Mouse (Mus musculus) frontal cortex, postnatal 10 days (tissue): ENCODE measurements around the gene Ddx24.

Experiments
- DNase-seq, 2 experiments: peaks; one replicate each; pipeline ENCODE4 v3.0.0; 2022; ENCODE audit warnings: low spot score in 2 of 2, mixed read lengths in 1 of 2

The Ddx24 gene

DNA sequence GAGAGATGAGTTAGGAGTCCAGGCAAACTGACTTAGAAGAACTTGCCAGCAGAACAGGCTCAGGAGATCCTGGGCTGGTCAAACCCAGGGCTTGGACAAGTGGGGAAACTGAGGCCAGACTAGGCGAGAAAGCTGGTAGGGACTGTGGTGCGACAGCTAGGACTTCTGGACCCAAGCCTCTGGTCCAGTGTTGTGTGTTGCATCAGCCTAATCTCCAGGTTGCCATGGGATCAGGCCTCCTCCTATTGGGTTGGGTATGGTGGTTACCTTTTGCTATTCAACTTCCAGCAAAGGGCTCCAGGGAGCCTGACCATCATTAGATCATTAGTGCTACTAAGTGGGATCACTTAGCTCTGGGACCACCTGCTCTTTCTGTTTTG is 36.3 kb downstream of the Ddx24 start:
- DNase-seq, result no peak

- peak; percentile 94 to 98 for DNase-seq
Measured at GRCm38 (mm10) chr12:103388505-103389347, 36.9 kb downstream of the Ddx24 start, which contains the start of gene Otub2. Gene Otub2 (plus strand): TSS chr12:103388682.

DNA sequence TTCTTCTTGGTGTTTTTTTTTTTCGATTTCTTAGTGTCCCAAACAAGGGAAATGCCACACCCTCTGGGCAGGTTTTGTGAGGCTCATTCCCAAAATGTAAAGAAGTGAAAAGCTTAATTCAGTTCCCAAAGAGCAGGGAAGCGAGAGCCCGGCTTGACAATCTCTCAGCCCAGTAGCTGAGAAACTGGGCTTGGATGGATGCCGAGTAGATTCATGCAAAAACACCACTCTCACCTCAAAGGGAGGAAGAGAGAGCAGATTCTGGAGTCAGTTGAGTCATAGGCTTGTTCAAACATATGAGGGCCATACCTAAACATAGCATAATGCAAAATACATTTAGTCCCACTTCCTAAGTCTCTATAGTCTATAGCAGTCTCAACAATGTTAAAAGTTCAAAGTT is 45.4 kb downstream of the Ddx24 start:
- no peak for DNase-seq

DNA sequence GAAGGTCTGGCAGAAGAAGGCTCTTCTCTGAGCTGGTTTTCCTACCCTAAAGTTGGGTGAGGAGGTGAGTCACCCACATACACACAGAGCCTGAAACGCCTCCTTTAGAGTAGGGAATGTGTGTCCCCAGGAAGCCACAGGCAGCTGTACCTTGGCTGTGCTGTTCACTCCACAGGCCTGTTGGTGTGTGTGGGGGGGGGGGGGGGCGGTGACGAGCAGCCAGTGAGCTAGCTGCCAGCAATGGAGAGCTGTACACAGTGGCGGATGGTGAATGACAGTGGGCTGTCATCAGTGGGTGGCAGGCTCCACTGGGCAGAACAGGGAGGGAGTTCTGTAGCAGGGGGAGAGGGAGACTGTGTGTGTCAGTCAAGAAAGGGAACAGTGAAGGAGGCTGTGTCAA is 48.9 kb downstream of the Ddx24 start:
- DNase-seq, result no peak

GRCm38 (mm10) chr12:103376124-103376523 is 49.5 kb downstream of the Ddx24 start:
- peak in 1 of 2 experiments; percentile 44 for DNase-seq

DNA sequence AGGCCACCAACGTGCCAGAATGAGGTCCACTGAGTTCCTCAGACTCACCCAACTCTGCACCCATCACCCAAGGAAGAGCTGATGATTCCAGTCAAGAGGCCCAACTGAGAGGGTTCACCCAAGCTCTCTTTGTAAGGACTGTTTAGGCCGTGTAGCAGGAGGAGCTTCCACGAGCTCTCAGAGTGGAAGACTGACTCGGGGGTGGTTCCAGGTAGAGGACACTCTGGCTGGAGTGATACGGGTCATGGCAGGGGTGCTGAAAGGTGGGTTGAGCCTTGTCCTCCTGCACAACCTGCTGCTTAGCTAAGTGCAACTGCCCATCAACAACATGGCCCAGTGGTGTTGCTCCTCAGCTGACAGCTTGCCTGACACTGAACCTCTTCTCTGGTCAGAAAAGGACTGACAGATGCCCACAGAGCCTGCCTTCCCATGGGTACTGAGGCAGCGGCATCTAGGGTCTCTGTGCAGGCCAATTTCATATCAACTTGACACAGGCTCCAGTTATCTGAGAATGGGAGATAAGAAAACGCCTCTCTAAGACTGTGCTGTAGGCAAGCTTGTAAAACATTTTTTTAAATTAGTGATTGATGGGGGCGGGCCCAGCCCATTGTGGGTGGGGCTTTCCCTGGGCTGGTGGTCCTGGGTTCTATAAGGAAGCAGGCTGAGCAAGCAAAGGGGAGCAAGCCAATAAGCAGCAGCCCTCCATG is 51.9 kb downstream of the Ddx24 start:
- DNase-seq, result no peak

DNA sequence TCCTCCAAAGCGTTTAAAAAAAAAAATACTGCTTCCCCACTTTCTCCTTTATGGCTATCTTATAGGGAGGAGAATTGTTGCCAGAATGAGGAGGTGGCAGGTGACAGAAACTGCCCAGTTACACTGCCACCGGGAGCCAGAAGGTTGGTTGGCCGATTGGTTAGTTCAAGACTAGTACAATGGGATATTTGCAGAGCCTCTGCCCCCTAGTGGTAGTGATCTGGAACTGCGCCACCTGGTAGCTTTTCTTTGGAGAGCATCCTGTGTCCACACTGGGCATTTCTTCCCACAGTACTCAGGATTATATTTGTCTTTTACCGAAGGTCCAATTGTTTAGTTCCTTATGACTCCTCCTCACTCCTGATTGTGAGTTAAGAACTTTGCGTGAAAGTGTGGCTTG is 53.9 kb downstream of the Ddx24 start:
- no peak for DNase-seq

- DNase-seq, result no peak
Measured at GRCm38 (mm10) chr12:103370861-103371260, 54.8 kb downstream of the Ddx24 start.

GRCm38 (mm10) chr12:103368777-103369176 is 56.9 kb downstream of the Ddx24 start:
- no peak for DNase-seq

GRCm38 (mm10) chr12:103368326-103368669 is 57.3 kb downstream of the Ddx24 start:
- DNase-seq, result no peak

DNA sequence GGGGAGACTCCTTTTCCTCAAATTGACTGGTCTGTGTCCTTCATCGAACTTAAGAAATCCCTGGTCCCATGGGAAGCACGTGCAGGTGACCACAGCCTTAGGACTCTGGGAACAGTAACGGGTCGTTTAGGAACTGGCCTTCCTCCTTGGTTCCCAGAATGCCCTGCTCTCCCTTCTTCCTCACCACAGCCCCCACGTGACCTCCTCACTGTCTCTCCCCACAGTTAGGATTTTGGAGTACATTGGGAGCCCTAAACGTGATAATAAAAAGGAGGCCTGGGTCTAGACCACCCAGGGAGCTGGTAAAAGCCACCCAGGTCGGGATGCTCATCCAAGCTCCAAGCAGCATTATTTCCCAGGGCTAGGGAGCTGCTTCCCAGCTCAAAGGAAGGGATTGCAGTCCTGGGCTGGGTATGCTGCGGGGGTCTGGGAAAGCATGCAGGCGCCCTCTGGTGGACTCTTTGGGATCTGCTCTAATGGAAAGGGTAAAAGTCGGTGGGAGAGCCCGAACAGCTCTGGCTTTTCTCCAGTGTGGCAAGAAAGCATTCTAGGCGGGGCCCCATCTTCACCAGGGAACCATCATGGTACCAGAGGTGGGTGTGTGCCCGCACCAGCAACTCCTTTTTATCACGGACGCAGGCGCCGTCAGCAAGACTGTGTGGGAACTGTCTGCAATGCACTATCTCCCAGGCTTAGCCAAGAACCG is 57.9 kb downstream of the Ddx24 start:
- DNase-seq, result peak in 1 of 2 experiments; percentile 76

DNA sequence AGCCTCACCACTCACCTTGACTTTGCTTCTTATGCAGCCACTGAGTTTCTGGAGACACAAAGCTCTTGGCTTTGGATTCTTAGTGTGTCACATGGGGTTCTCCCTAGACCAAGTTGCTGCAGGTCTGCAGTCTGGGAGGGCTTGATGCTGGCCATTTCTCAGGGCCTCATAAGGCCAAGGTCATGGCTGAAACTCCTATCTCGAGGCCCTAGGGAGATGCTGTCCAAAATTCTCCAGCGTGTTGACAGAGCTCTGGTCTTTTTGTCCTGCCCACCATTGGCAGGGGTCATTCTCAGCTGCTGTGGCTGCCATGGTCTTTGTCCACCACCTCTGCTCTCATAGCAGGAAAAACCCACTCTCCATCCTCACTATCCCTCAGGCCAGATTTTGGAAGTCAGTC is 58.5 kb downstream of the Ddx24 start:
- no peak for DNase-seq

DNA sequence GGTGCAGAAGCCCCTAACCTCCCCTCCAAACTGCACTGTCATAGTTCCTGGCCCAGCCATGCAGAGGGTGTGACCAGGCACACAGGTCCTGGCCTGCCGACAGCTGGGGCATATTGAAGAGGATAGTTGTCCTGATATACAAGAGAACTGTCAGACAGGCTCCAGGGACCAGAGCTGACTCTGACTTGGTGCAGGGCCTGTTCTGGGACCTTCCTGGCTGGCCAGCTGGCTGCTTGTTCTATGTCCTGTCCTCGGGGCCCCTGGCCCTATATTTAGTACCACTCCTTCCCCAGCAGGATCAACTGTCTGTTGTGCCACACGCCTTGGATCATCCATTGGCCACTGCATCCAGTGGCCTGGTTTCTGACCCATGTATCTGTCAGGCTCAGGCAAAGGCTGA is 63.3 kb downstream of the Ddx24 start:
- no peak for DNase-seq

DNA sequence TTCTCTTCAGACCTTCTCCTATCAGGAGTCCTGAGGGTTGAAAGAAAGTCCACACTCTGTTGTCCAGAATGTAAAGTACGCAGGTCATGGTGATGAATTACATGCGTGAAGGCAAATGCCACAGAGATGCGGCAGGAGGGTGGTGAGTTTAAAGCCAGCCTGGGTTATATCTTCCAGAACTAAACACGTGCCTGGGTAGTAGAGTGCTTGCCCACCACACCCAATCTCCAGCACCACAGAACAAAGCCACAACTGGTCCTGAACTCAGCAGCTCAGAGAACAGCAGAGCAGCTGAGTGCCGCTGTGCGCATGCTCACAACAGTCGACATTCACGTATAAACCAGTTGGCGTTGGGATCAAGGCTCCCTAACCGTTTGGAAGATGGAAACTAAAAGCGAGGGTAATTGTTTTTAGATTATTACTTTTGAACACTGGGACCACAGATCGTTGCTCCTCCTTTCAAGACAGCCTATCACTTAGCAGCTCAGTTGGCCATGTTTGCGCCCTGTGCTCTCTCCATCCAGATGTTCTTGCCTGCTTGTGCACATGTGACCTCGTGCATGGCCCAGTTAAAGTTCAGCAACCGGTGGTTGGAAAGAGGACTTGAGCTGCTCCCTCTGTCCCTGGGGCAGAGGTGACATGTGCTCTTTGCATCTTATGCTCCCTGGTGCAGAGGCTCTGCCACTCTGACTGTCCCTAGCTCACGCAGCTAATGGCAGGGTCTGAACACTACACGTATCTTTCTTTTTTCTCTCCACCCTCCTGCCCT is 63.9 kb downstream of the Ddx24 start:
- DNase-seq, result no peak

GRCm38 (mm10) chr12:103360812-103361211 is 64.8 kb downstream of the Ddx24 start:
- no peak for DNase-seq

DNA sequence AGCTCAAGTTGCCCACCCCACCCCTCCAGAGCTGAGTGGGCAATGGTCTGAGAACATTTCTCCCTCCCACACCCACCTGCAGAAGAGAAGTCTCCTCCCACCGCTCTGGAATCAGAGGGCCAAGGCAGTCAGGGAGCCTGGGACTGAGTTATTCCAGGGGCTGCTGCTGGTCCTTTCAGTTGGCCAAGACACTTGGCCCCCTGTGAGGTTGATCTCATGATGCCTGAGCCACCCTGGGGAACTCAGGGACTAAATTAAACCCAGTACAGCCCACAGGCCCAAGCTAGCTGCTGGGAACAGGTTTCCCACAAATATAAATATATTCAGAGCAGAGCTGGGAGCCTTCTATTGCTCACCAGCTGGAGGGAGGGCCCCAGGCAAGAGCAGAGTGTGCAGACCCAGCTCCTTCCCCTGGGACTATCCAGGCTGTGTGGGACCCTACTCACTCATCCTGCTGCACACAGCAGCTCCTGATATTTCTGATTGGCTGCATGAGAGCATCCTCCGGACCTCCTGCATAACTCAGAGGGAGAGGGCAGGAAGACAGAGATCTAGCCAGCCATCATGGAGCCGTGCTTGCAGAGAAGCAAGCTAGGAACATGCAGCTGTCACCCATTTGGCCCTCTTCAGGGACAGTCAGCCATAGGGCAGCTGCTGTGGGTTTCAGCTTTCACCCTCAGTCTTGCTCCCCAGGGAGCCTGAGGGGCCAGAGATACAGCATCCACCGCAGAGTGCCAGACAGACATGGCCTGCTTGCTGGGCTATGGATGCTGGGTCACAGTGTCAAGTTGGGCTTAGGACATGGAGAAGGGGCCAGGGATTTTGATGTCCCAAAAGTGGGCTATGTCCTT is 66.5 kb downstream of the Ddx24 start:
- DNase-seq, result no peak

GRCm38 (mm10) chr12:103358216-103358615 is 67.4 kb downstream of the Ddx24 start:
- no peak for DNase-seq
